Mouse (Mus musculus): ENCODE measurements around the gene Bmpr1b.

Bmpr1b gene

GRCm38 (mm10) chr3:142113208-142113607 lies 56.0 kb downstream of the Bmpr1b start:
- no peak for DNase-seq (ENCODE audit: low spot score in 2 of 2)

- no peak for DNase-seq (ENCODE audit: low spot score in 2 of 2)
These were observed 63.0 kb downstream of the Bmpr1b start for GRCm38 (mm10) chr3:142106227-142106626.

GRCm38 (mm10) chr3:142104027-142104805 lies 65.0 kb downstream of the Bmpr1b start:
- DNase-seq (ENCODE audit: low spot score in 2 of 2): no peak

GRCm38 (mm10) chr3:142103622-142104021 lies 65.6 kb downstream of the Bmpr1b start:
- DNase-seq (ENCODE audit: low spot score in 2 of 2): no peak

GRCm38 (mm10) chr3:142099151-142099550 lies 70.1 kb downstream of the Bmpr1b start:
- no peak for DNase-seq (ENCODE audit: low spot score in 2 of 2)

GRCm38 (mm10) chr3:142094049-142094448 lies 75.2 kb downstream of the Bmpr1b start:
- DNase-seq (ENCODE audit: low spot score in 2 of 2): no peak

- no peak for DNase-seq (ENCODE audit: low spot score in 2 of 2)
These were observed 79.5 kb downstream of the Bmpr1b start for GRCm38 (mm10) chr3:142089684-142090083.

- no peak for DNase-seq (ENCODE audit: low spot score in 2 of 2)
These were observed 83.3 kb downstream of the Bmpr1b start for GRCm38 (mm10) chr3:142085938-142086337.

- DNase-seq (ENCODE audit: low spot score in 2 of 2): no peak
These were observed 85.1 kb downstream of the Bmpr1b start for GRCm38 (mm10) chr3:142084091-142084490.

GRCm38 (mm10) chr3:142077723-142078302 lies 91.4 kb downstream of the Bmpr1b start:
- no peak for DNase-seq (ENCODE audit: low spot score in 2 of 2)

GRCm38 (mm10) chr3:142071601-142072000 lies 97.6 kb downstream of the Bmpr1b start:
- no peak for DNase-seq (ENCODE audit: low spot score in 2 of 2)

GRCm38 (mm10) chr3:142066792-142067346 lies 102.4 kb downstream of the Bmpr1b start:
- DNase-seq (ENCODE audit: low spot score in 2 of 2): no peak

- no peak for DNase-seq (ENCODE audit: low spot score in 2 of 2)
These were observed 104.1 kb downstream of the Bmpr1b start for GRCm38 (mm10) chr3:142065111-142065510.

- no peak for DNase-seq (ENCODE audit: low spot score in 2 of 2)
These were observed 105.5 kb downstream of the Bmpr1b start for GRCm38 (mm10) chr3:142063536-142064226.

GRCm38 (mm10) chr3:142061267-142061666 lies 108.0 kb downstream of the Bmpr1b start:
- no peak for DNase-seq (ENCODE audit: low spot score in 2 of 2)

- DNase-seq (ENCODE audit: low spot score in 2 of 2): no peak
These were observed 109.3 kb downstream of the Bmpr1b start for GRCm38 (mm10) chr3:142059890-142060289.

- DNase-seq (ENCODE audit: low spot score in 2 of 2): no peak
These were observed 118.5 kb downstream of the Bmpr1b start for GRCm38 (mm10) chr3:142050681-142051080.

GRCm38 (mm10) chr3:142049610-142050009 lies 119.6 kb downstream of the Bmpr1b start:
- DNase-seq (ENCODE audit: low spot score in 2 of 2): no peak

- no peak for DNase-seq (ENCODE audit: low spot score in 2 of 2)
These were observed 120.1 kb downstream of the Bmpr1b start for GRCm38 (mm10) chr3:142049093-142049492.

GRCm38 (mm10) chr3:142048493-142048892 lies 120.7 kb downstream of the Bmpr1b start:
- DNase-seq (ENCODE audit: low spot score in 2 of 2): no peak

- DNase-seq (ENCODE audit: low spot score in 2 of 2): no peak
These were observed 125.8 kb downstream of the Bmpr1b start for GRCm38 (mm10) chr3:142043463-142043862.

GRCm38 (mm10) chr3:142043006-142043405 lies 126.2 kb downstream of the Bmpr1b start:
- DNase-seq (ENCODE audit: low spot score in 2 of 2): no peak
